Mouse (Mus musculus): ENCODE measurements around the gene Gckr.

GRCm38 (mm10) chr5:31273018-31273417 lies 24.2 kb upstream of the Gckr start:
- TF ChIP-seq CTCF (IDR thresholded peaks at IDR 0.05; ENCODE audit: low read depth, low read length) (no peak), POLR2A (IDR thresholded peaks at IDR 0.05; ENCODE audit: extremely low read depth, insufficient read depth, low read length) (no peak)
